1 mouse cellular context compared by ENCODE assay signal in the genomic region with DNA sequence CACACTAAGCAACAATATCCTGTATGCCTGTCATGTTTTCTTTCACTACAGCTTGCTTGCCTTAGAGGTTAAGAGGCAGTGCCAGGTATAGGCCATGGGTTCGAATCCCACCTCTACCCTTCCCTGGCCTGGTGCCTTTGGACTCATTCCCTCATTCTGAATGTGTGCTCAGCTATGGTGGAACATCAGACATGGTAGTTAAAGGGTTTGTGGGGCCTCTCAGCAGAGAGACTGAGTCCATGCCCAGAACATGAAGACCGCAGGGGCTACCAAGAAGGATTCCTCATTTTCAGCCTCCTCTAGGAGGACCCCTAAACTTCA.
TF ChIP-seq lines count a peak whose summit lies in the region.

No protein-coding gene starts in this region.

TF ChIP-seq in myocyte, 11 proteins besides CTCF, POLR2A, EP300 and RAD21:
- TF ChIP-seq MYOD1 (IDR thresholded peaks at IDR 0.05; ENCODE audit: control insufficient read depth in 1 of 3, insufficient read length in 2 of 3, low read depth in 2 of 3) (no peak), REST (IDR thresholded peaks at IDR 0.05; ENCODE audit: insufficient read depth, insufficient read length) (no peak), E2F4 (IDR thresholded peaks at IDR 0.05; ENCODE audit: insufficient read depth) (no peak), SRF (IDR thresholded peaks at IDR 0.05; ENCODE audit: control insufficient read depth, insufficient read length, low read depth) (no peak), TCF12 (IDR thresholded peaks at IDR 0.05; ENCODE audit: insufficient read depth, poor library complexity, severe bottlenecking) (no peak), CEBPB (IDR thresholded peaks at IDR 0.05; ENCODE audit: insufficient read depth, poor library complexity, severe bottlenecking) (no peak), MYOG (IDR thresholded peaks at IDR 0.05; ENCODE audit: control insufficient read depth in 1 of 3, insufficient read depth in 1 of 3, insufficient read length in 2 of 3, low read depth in 2 of 3) (no peak), POLR2AphosphoS2 (IDR thresholded peaks at IDR 0.05; ENCODE audit: insufficient read length, low read depth) (no peak), USF1 (IDR thresholded peaks at IDR 0.05; ENCODE audit: low read depth) (no peak), MAX (IDR thresholded peaks at IDR 0.05; ENCODE audit: low read depth) (no peak), TCF3 (IDR thresholded peaks at IDR 0.05; ENCODE audit: insufficient read length, low read depth) (no peak)
